8 mouse cellular contexts compared by ENCODE assay signal in the genomic region with DNA sequence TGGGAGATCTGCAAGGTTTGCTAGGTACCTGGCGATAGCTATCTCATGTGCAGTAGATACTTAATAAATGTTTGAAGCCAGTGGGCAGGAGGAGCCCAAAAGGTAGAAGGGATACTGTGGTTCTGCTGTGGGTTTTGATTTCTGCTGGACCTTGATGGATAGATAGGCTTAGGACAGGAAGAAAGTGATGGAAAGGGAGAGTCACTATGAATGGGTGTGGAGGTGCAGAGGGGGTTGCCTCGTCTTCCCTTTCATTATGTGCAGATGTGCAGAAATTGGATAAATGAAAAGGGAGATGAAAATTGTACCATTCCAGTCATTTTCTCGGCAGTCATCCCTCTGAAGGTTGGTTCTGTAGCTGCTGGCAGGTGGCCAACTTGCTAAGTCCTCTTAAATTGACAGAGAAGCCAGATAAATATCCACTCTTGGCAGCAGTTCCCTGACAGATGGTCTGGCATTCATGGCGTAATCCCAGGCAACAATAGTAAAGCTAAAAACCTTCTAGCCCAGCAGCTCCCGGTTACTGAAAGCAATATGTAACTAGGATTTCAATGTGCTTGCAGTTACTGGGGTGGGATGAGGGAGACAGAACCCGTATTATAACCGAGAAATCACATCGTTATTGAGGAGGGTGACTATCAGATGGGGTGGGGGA.
DNase-seq lines count a peak whose midpoint lies in the region; ATAC-seq and TF ChIP-seq lines count a peak whose summit lies in the region.

No protein-coding gene starts in this region.

- 24% methylated on average over 8 of the region's 8 CpGs for WGBS in embryonic facial prominence, embryonic 14.5 days
- 50% methylated on average over 8 of the region's 8 CpGs for WGBS in hindbrain, embryonic 11.5 days
- 16% methylated on average over 8 of the region's 8 CpGs for WGBS in limb, embryonic 14.5 days

- H3K4me2 ChIP-seq in embryonic facial prominence, embryonic 14.5 days (ENCODE audit: low read depth, low read length): peak overlapping the region; percentile 37; the same call in 1 of the 2 replicates
- no peak overlapping the region for H3K4me2 ChIP-seq in hindbrain, embryonic 11.5 days (replicated peaks; ENCODE audit: low read depth, low read length)
- 0 out of 2 replicates have a peak overlapping the region, but pooled peaks have one; percentile 10 for H3K4me2 ChIP-seq in limb, embryonic 14.5 days (replicated peaks; ENCODE audit: low read depth, low read length, severe bottlenecking)

- peak; percentile 83 for DNase-seq in Muller cell, postnatal 12 days (ENCODE audit: inconsistent ontology term)
- DNase-seq in adrenal gland, adult 8-10 months: peak; percentile 28
- peak; percentile 97 for DNase-seq in embryonic facial prominence, embryonic 14.5 days (ENCODE audit: low spot score)
- peak; percentile 30 for DNase-seq in hindbrain, embryonic 11.5 days (ENCODE audit: low spot score)
- DNase-seq in limb, embryonic 14.5 days (ENCODE audit: low spot score): peak; percentile 94
- peak; percentile 61 for DNase-seq in retina, embryonic 14.5 days (ENCODE audit: low spot score)
- DNase-seq in spleen, postnatal 36 days (ENCODE audit: low spot score in 2 of 2): no peak

- H3K9ac ChIP-seq in embryonic facial prominence, embryonic 14.5 days (ENCODE audit: low read depth, low read length): no peak overlapping the region
- no peak overlapping the region for H3K9ac ChIP-seq in hindbrain, embryonic 11.5 days (ENCODE audit: low read depth, low read length)
- H3K9ac ChIP-seq in limb, embryonic 14.5 days (ENCODE audit: low read depth, low read length, severe bottlenecking): no peak overlapping the region

- peak; percentile 92 for ATAC-seq in embryonic facial prominence, embryonic 14.5 days (ENCODE audit: low read depth)
- peak; percentile 40 for ATAC-seq in hindbrain, embryonic 11.5 days (ENCODE audit: low FRiP score)
- peak; percentile 85 for ATAC-seq in limb, embryonic 14.5 days (ENCODE audit: low FRiP score, low read depth)
- ATAC-seq in inflammation-experienced regulatory T-cells, adult 6 months: no peak

- H3K9me3 ChIP-seq in embryonic facial prominence, embryonic 14.5 days (ENCODE audit: control insufficient read depth, low read length): no peaks in the 10 kb centered on the region
- no peaks in the 10 kb centered on the region for H3K9me3 ChIP-seq in hindbrain, embryonic 11.5 days (ENCODE audit: control insufficient read depth, low read length)
- H3K9me3 ChIP-seq in limb, embryonic 14.5 days (ENCODE audit: control insufficient read depth, low read length): no peaks in the 10 kb centered on the region

- no peaks in the 10 kb centered on the region for H3K36me3 ChIP-seq in embryonic facial prominence, embryonic 14.5 days (ENCODE audit: control insufficient read depth, insufficient read depth, low read length)
- no peaks in the 10 kb centered on the region for H3K36me3 ChIP-seq in hindbrain, embryonic 11.5 days (ENCODE audit: control insufficient read depth, insufficient read depth, low read length)
- no peaks in the 10 kb centered on the region for H3K36me3 ChIP-seq in limb, embryonic 14.5 days (ENCODE audit: control insufficient read depth, insufficient read depth, low read length)

- no peaks in the 10 kb centered on the region for H3K27me3 ChIP-seq in embryonic facial prominence, embryonic 14.5 days (replicated peaks; ENCODE audit: control insufficient read depth, insufficient read depth, low read length)
- no peaks in the 10 kb centered on the region for H3K27me3 ChIP-seq in hindbrain, embryonic 11.5 days (ENCODE audit: control insufficient read depth, insufficient read depth, low read length)
- H3K27me3 ChIP-seq in limb, embryonic 14.5 days (ENCODE audit: control insufficient read depth, insufficient read depth, low read length): no peaks in the 10 kb centered on the region

- no peak overlapping the region for H3K4me3 ChIP-seq in embryonic facial prominence, embryonic 14.5 days (ENCODE audit: low read depth, low read length)
- no peak overlapping the region for H3K4me3 ChIP-seq in hindbrain, embryonic 11.5 days (ENCODE audit: low read depth, low read length)
- H3K4me3 ChIP-seq in limb, embryonic 14.5 days (replicated peaks; ENCODE audit: low read length): no peak overlapping the region

- peaks cover 13% of the 10 kb centered on the region; the same call in 1 of the 2 replicates for H3K4me1 ChIP-seq in embryonic facial prominence, embryonic 14.5 days (ENCODE audit: control insufficient read depth, insufficient read depth, low read length)
- no peaks in the 10 kb centered on the region for H3K4me1 ChIP-seq in hindbrain, embryonic 11.5 days (replicated peaks; ENCODE audit: control insufficient read depth, insufficient read depth, low read length)
- H3K4me1 ChIP-seq in limb, embryonic 14.5 days (ENCODE audit: control insufficient read depth, insufficient read depth, low read length): peaks cover 9% of the 10 kb centered on the region; the same call in 1 of the 2 replicates

- no peak for TF ChIP-seq POLR2A in limb, embryonic 14.5 days (IDR thresholded peaks at IDR 0.05; ENCODE audit: borderline replicate concordance, extremely low read depth, insufficient read depth, insufficient read length)

- H3K27ac ChIP-seq in embryonic facial prominence, embryonic 14.5 days (replicated peaks; ENCODE audit: low read depth, low read length): no peak overlapping the region
- H3K27ac ChIP-seq in hindbrain, embryonic 11.5 days (ENCODE audit: low read depth, low read length): no peak overlapping the region
- no peak overlapping the region for H3K27ac ChIP-seq in limb, embryonic 14.5 days (replicated peaks; ENCODE audit: low read depth, low read length)

Comparison
In these comparisons a context has a peak if more than half of its experiments do, and no peak if none do; other contexts are left out.
1. DNase-seq: peak in Muller cell, postnatal 12 days (single experiment), adrenal gland, adult 8-10 months (single experiment), embryonic facial prominence, embryonic 14.5 days (single experiment), hindbrain, embryonic 11.5 days (single experiment), limb, embryonic 14.5 days (single experiment) and retina, embryonic 14.5 days (single experiment); none in spleen, postnatal 36 days (0 of 2).